In the genomic region with DNA sequence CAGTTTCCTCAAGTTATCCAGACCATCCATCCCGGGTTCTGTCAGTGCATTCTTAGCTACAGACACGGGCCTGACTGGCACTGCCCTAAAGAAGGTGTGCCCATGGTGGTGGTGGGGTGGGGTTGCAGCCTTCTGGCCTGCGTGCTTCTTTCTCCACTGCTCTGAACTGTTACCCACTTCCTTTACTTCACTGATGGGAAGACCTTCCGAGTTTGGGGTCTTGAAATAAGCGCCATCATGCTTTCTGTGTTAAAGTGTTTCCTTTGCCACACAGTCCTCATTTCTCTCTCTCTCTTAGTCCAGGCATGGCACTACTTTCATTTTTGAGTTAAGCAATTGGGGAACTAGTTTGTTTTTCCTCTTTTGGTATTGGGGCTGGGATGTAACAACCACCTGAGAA, we compare ENCODE assay signal across 8 mouse cellular contexts. TPM values are rescaled to one million over a fixed set of nuclear protein-coding genes. Genes with fewer than 3 reads are reported as not detected.
DNase-seq lines count a peak whose midpoint lies in the region; ATAC-seq and TF ChIP-seq lines count a peak whose summit lies in the region.

No protein-coding gene starts in this region.

- H3K9ac ChIP-seq in neural tube, embryonic 11.5 days (ENCODE audit: low read length): no peak overlapping the region
- no peak overlapping the region for H3K9ac ChIP-seq in limb, embryonic 12.5 days (replicated peaks)
- peak overlapping the region; percentile 77; the same call in 1 of the 2 replicates for H3K9ac ChIP-seq in neural tube, embryonic 15.5 days (replicated peaks)

- peak overlapping the region; percentile 61 for H3K4me3 ChIP-seq in neural tube, embryonic 11.5 days (ENCODE audit: low read depth, low read length)
- H3K4me3 ChIP-seq in embryonic fibroblast, embryonic 13.5 days (ENCODE audit: insufficient read depth, low read length): peak overlapping the region; percentile 62
- peak overlapping the region; percentile 64 for H3K4me3 ChIP-seq in limb, embryonic 12.5 days (replicated peaks)
- H3K4me3 ChIP-seq in neural tube, embryonic 15.5 days (replicated peaks): peak overlapping the region; percentile 80

- DNase-seq in neural tube, embryonic 11.5 days (ENCODE audit: low spot score): no peak
- no peak for DNase-seq in neural tube, embryonic 10.5 days (ENCODE audit: extremely low spot score, low spot score)
- DNase-seq in layer of hippocampus, postnatal 10 days (ENCODE audit: low spot score in 2 of 2): no peak
- DNase-seq in kidney, adult 11 months: no peak
- DNase-seq in retina, postnatal 1 day: no peak

- no peaks in the 10 kb centered on the region for H3K36me3 ChIP-seq in neural tube, embryonic 11.5 days (ENCODE audit: control insufficient read depth, insufficient read depth, low read length)
- H3K36me3 ChIP-seq in limb, embryonic 12.5 days: no peaks in the 10 kb centered on the region
- no peaks in the 10 kb centered on the region for H3K36me3 ChIP-seq in neural tube, embryonic 15.5 days

- no peaks in the 10 kb centered on the region for H3K9me3 ChIP-seq in neural tube, embryonic 11.5 days (ENCODE audit: control insufficient read depth, low read length)
- no peaks in the 10 kb centered on the region for H3K9me3 ChIP-seq in limb, embryonic 12.5 days
- H3K9me3 ChIP-seq in neural tube, embryonic 15.5 days (replicated peaks): no peaks in the 10 kb centered on the region

- TF ChIP-seq CTCF in embryonic fibroblast, embryonic 13.5 days (IDR thresholded peaks at IDR 0.05; ENCODE audit: borderline replicate concordance, insufficient read depth, low read length): no peak

- ATAC-seq in neural tube, embryonic 11.5 days (ENCODE audit: insufficient read depth, low FRiP score, low TSS enrichment): 0 out of 2 replicates have a peak, but pooled peaks have one; percentile 48
- ATAC-seq in limb, embryonic 12.5 days (ENCODE audit: insufficient number of reproducible peaks, insufficient read depth, low FRiP score, low TSS enrichment, low read depth): no peak
- ATAC-seq in neural tube, embryonic 15.5 days (ENCODE audit: low FRiP score): 0 out of 2 replicates have a peak, but pooled peaks have one; percentile 21

- no peaks in the 10 kb centered on the region for H3K27me3 ChIP-seq in neural tube, embryonic 11.5 days (ENCODE audit: control insufficient read depth, insufficient read depth, low read length)
- H3K27me3 ChIP-seq in limb, embryonic 12.5 days: no peaks in the 10 kb centered on the region
- H3K27me3 ChIP-seq in neural tube, embryonic 15.5 days (replicated peaks): no peaks in the 10 kb centered on the region

- no peak for TF ChIP-seq POLR2A in embryonic fibroblast, embryonic 13.5 days (IDR thresholded peaks at IDR 0.05; ENCODE audit: low read depth, low read length)

- H3K4me2 ChIP-seq in neural tube, embryonic 11.5 days (ENCODE audit: low read depth): peak overlapping the region; percentile 61
- H3K4me2 ChIP-seq in limb, embryonic 12.5 days: peak overlapping the region; percentile 77
- peak overlapping the region; percentile 73 for H3K4me2 ChIP-seq in neural tube, embryonic 15.5 days

- H3K4me1 ChIP-seq in neural tube, embryonic 11.5 days (ENCODE audit: control insufficient read depth, insufficient read depth, low read length): peaks cover 10% of the 10 kb centered on the region; the same call in 1 of the 2 replicates
- H3K4me1 ChIP-seq in embryonic fibroblast, embryonic 13.5 days (ENCODE audit: control insufficient read depth, insufficient read depth, low read length): peaks cover 5% of the 10 kb centered on the region
- H3K4me1 ChIP-seq in limb, embryonic 12.5 days (replicated peaks): peaks cover 8% of the 10 kb centered on the region
- H3K4me1 ChIP-seq in neural tube, embryonic 15.5 days: peaks cover 27% of the 10 kb centered on the region

- no peak overlapping the region for H3K27ac ChIP-seq in neural tube, embryonic 11.5 days (ENCODE audit: low read depth, low read length)
- H3K27ac ChIP-seq in embryonic fibroblast, embryonic 13.5 days (ENCODE audit: insufficient read depth, low read length): no peak overlapping the region
- no peak overlapping the region for H3K27ac ChIP-seq in limb, embryonic 12.5 days
- peak overlapping the region; percentile 86; the same call in 1 of the 2 replicates for H3K27ac ChIP-seq in neural tube, embryonic 15.5 days (replicated peaks)

- 41% methylated on average over 5 of the region's 5 CpGs for WGBS in neural tube, embryonic 11.5 days
- 55% methylated on average over 5 of the region's 5 CpGs for WGBS in limb, embryonic 12.5 days
- WGBS in neural tube, embryonic 15.5 days: 44% methylated on average over 5 of the region's 5 CpGs

RNA-seq across cellular contexts. Expression of a gene that starts 1.3 kb away (rescaled TPM):
- polyA plus RNA-seq in neural tube, embryonic 11.5 days (2014; fragmentation: Nextera tagmentation; extraction: Ambion mirVana): 33.2 and 40.0 TPM in 2 replicates
- 25.0 and 27.5 TPM in 2 replicates for polyA plus RNA-seq in embryonic fibroblast, embryonic 13.5 days (2011; ENCODE audit: insufficient read length, low read depth, missing spikeins)
- 15.3 and 17.3 TPM in 2 replicates for polyA plus RNA-seq in limb, embryonic 12.5 days (2016; fragmentation: Nextera tagmentation; extraction: Ambion mirVana)
- 55.6 and 63.4 TPM in 2 replicates for polyA plus RNA-seq in neural tube, embryonic 15.5 days (2015; fragmentation: Nextera tagmentation; extraction: Ambion mirVana)
- total RNA-seq in layer of hippocampus, postnatal 10 days (2021): 100 to 1,000 TPM; 123 to 133 TPM

RNA-seq across cellular contexts. Expression of a gene that starts 54.8 kb away (rescaled TPM):
- 619 and 648 TPM in 2 replicates for polyA plus RNA-seq in neural tube, embryonic 11.5 days (2014; fragmentation: Nextera tagmentation; extraction: Ambion mirVana)
- 162 and 261 TPM in 2 replicates for polyA plus RNA-seq in embryonic fibroblast, embryonic 13.5 days (2011; ENCODE audit: insufficient read length, low read depth, missing spikeins)
- 622 TPM in 2 replicates for polyA plus RNA-seq in limb, embryonic 12.5 days (2016; fragmentation: Nextera tagmentation; extraction: Ambion mirVana)
- polyA plus RNA-seq in neural tube, embryonic 15.5 days (2015; fragmentation: Nextera tagmentation; extraction: Ambion mirVana): 310 and 354 TPM in 2 replicates
- 100 to 1,000 TPM; 184 to 186 TPM for total RNA-seq in layer of hippocampus, postnatal 10 days (2021)

RNA-seq across cellular contexts. Expression of a gene that starts 55.3 kb away (rescaled TPM):
- polyA plus RNA-seq in neural tube, embryonic 11.5 days (2014; fragmentation: Nextera tagmentation; extraction: Ambion mirVana): 1,446 and 1,608 TPM in 2 replicates
- 838 and 1,144 TPM in 2 replicates for polyA plus RNA-seq in embryonic fibroblast, embryonic 13.5 days (2011; ENCODE audit: insufficient read length, low read depth, missing spikeins)
- polyA plus RNA-seq in limb, embryonic 12.5 days (2016; fragmentation: Nextera tagmentation; extraction: Ambion mirVana): 2,291 and 2,602 TPM in 2 replicates
- polyA plus RNA-seq in neural tube, embryonic 15.5 days (2015; fragmentation: Nextera tagmentation; extraction: Ambion mirVana): 1,222 and 1,408 TPM in 2 replicates
- total RNA-seq in layer of hippocampus, postnatal 10 days (2021): 100 to 1,000 TPM; 703 to 723 TPM
